Mouse (Mus musculus): ENCODE data around the gene Mapk1. TPM values are rescaled to one million over a fixed set of nuclear protein-coding genes. Genes with fewer than 3 reads are reported as not detected.
"Not testable (repeated sequence)": the region's sequence is repeated elsewhere in the genome, so short reads cannot be mapped to it uniquely, and the experiment has no call there.

Mapk1 gene
- polyA plus RNA-seq, 1 experiment, result 166 TPM

DNA sequence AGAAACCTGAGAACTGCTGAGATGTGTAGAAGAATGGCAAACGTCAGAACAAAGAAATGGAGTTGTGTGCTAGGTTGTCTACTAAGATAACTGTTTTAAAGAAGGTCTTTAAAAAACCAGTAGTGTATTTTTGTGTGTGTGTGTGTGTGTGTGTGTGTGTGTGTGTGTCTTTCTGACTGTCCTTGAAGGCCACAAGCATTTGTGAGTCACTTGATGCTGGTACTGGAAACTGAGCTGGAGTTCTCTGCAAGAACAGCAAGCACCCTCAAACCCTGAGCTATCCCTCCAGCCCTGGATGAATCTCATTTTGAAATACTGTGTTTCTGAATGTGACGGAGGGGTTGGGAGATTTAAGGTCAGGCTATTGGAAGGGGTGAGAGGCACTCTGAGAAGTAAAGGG is 4.1 kb downstream of the Mapk1 start:
- TF ChIP-seq CTCF (IDR thresholded peaks at IDR 0.05; ENCODE audit: borderline replicate concordance, extremely low read depth, insufficient read depth, insufficient read length), result no peak
- no peak for TF ChIP-seq POLR2A (IDR thresholded peaks at IDR 0.05; ENCODE audit: borderline replicate concordance, extremely low read depth, insufficient read depth, insufficient read length, poor library complexity, severe bottlenecking)
- no peak for DNase-seq (ENCODE audit: low read depth)

DNA sequence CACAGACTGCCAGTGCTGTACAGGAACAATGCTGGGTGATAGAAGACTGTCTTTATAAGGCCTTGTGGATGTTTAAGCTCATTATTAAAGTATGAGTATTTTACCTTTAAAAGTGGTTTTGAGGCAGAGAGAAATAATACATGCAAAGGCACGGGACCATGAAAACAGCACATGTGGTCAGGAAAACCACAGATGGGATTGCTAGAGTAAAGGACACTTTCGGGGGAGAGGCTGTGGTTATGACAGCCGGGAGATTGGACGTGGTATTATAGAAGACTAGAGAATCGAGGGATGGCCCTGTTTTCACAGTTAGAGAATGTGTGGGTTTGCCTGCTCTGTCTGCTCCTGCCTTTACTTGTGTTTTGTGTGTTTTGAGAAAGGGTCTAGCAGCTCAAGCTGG is 5.7 kb downstream of the Mapk1 start:
- no peak for DNase-seq (ENCODE audit: low read depth)
- TF ChIP-seq POLR2A (IDR thresholded peaks at IDR 0.05; ENCODE audit: borderline replicate concordance, extremely low read depth, insufficient read depth, insufficient read length, poor library complexity, severe bottlenecking) (no peak), CTCF (IDR thresholded peaks at IDR 0.05; ENCODE audit: borderline replicate concordance, extremely low read depth, insufficient read depth, insufficient read length) (no peak)

DNA sequence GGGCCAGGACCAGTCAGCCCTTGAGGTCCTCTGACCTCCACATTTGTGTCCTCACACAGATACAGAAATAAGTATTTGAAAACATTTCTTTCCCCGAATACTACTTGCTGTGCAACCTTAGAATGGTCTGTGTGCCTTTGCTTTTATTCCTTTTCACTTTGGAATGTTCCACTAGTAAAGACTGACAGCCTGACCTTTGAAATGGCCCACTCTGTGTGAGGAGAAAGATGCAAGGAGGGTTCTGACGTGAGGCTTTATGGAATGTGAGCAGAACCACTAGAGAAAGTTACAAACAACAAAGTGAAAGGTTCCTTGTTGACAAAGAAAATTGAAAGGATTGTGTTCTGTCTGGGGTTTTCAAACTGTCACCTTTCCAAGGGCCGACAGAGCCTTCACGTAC is 6.8 kb downstream of the Mapk1 start:
- DNase-seq (ENCODE audit: low read depth), result no peak
- no peak for TF ChIP-seq POLR2A (IDR thresholded peaks at IDR 0.05; ENCODE audit: borderline replicate concordance, extremely low read depth, insufficient read depth, insufficient read length, poor library complexity, severe bottlenecking)
- TF ChIP-seq CTCF (IDR thresholded peaks at IDR 0.05; ENCODE audit: borderline replicate concordance, extremely low read depth, insufficient read depth, insufficient read length), result no peak

DNA sequence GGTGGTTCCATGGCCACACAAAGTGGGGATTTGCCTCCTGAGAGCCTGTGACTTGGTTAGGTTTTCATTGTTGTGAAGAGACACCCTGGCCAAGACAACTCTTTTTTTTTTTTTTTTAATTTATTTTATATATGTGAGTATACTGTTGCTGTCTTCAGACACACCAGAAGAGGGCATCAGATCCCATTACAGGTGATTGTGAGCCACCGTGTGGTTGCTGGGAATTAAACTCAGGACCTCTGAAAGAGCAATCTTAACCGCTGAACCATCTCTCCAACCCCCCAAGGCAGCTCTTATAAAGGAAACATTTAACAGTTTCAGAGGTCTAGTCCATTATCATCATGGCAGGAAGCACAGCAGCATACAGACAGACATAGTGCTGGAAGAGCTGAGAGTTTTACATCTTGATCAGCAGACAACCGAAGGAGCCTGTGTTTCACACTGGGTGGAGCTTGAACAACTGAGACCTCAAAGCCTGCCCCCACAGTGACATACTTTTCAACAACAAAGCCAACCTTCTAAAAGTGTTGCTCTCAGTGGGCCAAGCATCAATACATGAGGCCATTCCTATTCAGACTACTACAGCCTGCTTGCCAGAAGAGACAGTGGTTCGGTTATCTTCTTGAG is 11.4 kb downstream of the Mapk1 start:
- TF ChIP-seq POLR2A (IDR thresholded peaks at IDR 0.05; ENCODE audit: borderline replicate concordance, extremely low read depth, insufficient read depth, insufficient read length, poor library complexity, severe bottlenecking), result no peak
- no peak for DNase-seq (ENCODE audit: low read depth)

DNA sequence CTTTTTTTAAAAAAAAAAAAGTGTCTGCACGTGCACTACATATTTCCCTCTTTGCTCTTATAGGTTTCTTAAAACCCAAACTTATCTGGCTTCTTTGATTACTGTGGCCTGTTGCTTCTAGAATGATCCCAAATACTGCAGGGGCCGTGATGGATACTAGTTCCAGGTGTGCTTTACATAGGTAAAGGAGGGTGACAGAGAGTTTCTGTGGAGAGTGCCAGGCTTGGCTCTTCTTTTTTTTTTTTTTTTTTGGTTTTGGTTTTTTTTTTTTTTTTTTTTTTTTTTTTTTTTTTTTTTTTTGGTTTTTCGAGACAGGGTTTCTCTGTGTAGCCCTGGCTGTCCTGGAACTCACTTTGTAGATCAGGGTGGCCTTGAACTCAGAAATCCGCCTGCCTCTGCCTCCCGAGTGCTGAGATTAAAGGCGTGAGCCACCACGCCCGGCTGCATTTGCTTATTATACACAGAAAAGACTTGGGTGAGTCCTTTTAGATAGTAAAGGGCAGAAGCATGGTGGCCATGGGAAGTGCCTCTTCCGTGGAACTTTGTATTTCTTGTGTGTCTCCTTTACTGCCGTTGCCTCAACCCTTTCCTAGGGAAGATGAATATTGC is 13.0 kb downstream of the Mapk1 start:
- DNase-seq (ENCODE audit: low read depth), result not testable (repeated sequence)

DNA sequence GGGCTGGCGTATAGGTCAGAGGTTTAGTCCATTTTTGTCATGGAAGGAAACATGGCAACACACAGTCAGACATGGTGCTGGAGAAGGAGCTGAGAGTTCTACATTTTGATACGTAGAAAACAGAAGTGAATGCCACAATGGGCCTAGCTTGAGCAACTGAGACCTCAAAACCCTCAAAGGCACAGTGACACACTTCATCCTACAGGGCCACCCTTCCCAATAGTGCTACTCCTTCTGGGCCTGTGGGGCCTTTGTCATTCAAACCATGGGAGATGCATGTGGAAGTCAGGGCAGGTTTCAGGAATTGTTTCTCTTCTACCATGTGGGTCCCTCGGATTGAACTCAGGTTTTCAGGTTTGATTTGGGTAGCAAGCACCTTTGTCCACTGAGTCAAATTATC is 17.9 kb downstream of the Mapk1 start:
- DNase-seq (ENCODE audit: low read depth), result no peak

DNA sequence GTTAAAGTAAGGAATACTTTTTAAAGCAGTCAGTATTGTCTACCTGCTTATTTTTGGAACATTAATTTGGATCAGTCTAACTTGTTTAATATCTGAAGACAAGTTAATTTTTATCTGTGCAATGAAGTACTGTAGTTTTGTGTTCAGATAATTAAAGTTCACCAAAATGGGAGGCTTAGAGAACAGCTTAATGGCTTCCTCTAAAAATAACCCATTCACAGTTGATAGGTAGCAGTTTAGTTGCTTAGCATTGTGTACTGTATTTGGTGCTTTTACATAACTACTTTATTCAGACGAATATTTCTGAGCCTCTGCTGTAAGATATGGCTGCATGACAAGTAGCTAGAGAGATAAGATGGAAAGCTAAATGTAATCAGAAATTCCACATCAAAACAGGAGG is 23.9 kb downstream of the Mapk1 start:
- no peak for DNase-seq (ENCODE audit: low read depth)
- no peak for TF ChIP-seq POLR2A (IDR thresholded peaks at IDR 0.05; ENCODE audit: borderline replicate concordance, extremely low read depth, insufficient read depth, insufficient read length, poor library complexity, severe bottlenecking)
- no peak for TF ChIP-seq CTCF (IDR thresholded peaks at IDR 0.05; ENCODE audit: borderline replicate concordance, extremely low read depth, insufficient read depth, insufficient read length)

More for the DNA sequence above, 17.9 kb downstream of the Mapk1 start:
- TF ChIP-seq CTCF (IDR thresholded peaks at IDR 0.05; ENCODE audit: borderline replicate concordance, extremely low read depth, insufficient read depth, insufficient read length), result no peak
- no peak for TF ChIP-seq POLR2A (IDR thresholded peaks at IDR 0.05; ENCODE audit: borderline replicate concordance, extremely low read depth, insufficient read depth, insufficient read length, poor library complexity, severe bottlenecking)

DNA sequence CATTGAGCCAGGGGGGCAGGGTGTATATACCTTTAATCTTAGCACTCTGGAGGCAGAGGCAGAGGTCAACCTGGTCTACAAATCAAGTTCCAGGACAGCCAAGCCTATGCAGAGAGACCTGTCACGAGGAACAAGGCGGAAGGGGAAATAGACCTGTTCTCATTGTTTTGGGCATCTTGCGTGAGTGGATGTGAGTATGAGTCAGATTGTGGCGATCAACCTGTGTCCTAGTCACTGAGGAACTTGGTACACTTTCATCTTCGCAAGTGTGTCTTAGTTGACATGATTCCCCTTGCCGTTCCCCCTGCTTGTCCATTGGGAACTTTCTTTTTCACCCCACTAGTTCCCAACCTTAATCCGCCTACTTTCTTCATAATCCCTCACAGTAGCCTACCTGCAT is 26.9 kb downstream of the Mapk1 start:
- DNase-seq (ENCODE audit: low read depth), result no peak
- TF ChIP-seq POLR2A (IDR thresholded peaks at IDR 0.05; ENCODE audit: borderline replicate concordance, extremely low read depth, insufficient read depth, insufficient read length, poor library complexity, severe bottlenecking) (no peak), CTCF (IDR thresholded peaks at IDR 0.05; ENCODE audit: borderline replicate concordance, extremely low read depth, insufficient read depth, insufficient read length) (no peak)

DNA sequence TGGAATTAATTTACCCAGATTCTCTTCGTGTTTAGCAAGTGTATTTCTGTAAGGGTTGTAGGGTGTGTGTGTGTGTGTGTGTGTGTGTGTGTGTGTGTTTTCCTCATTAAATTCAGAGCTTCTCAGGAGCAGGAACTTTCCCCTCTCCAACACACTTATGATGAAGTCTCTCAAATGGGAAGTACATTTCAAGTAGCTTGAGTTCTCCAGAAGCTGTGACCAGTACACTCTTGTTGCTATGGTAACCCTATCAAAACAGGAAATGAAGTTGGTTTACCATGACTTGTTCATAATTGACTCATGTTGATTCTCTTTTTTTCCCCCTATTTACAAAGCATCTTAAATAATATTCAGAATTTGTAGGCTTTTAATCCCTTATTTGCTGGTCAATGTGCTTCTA is 29.4 kb downstream of the Mapk1 start:
- TF ChIP-seq POLR2A (IDR thresholded peaks at IDR 0.05; ENCODE audit: borderline replicate concordance, extremely low read depth, insufficient read depth, insufficient read length, poor library complexity, severe bottlenecking) (no peak), CTCF (IDR thresholded peaks at IDR 0.05; ENCODE audit: borderline replicate concordance, extremely low read depth, insufficient read depth, insufficient read length) (no peak)
- DNase-seq (ENCODE audit: low read depth), result no peak

DNA sequence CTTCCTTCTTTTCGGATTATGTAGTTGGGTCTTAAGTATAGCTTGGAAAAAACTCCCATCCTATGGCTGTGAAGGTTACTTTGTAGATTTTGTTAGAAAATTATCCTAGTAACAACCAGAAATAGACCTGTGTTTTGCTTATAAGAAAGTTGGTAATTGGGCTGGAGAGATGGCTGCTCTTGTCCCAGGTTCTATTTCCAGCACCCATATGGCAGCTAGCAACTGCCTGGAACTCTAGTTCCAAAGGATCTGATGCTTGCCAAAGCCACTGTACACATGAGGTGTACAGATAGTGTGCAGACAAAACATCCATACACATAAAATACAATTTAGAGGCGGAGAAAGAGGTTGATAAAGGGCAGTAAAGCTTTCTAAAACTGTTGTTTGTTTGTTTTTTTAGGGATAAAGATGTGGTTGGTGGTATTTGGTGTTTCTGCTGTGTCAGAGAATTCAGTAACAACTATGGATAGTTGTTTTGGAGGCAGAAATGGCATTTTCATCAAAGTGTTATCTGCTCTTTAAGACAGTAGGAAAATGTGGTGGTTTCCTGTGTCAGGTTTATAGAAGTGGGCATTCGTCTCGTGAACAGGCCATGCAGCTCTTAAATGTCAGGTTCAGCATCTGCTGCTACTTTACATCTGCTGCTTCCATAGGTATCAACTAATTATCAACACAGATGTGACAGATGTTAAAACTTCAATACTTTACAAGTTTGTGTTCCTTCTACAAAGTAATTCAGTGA is 32.1 kb downstream of the Mapk1 start:
- DNase-seq (ENCODE audit: low read depth), result no peak
- TF ChIP-seq POLR2A (IDR thresholded peaks at IDR 0.05; ENCODE audit: borderline replicate concordance, extremely low read depth, insufficient read depth, insufficient read length, poor library complexity, severe bottlenecking) (no peak), CTCF (IDR thresholded peaks at IDR 0.05; ENCODE audit: borderline replicate concordance, extremely low read depth, insufficient read depth, insufficient read length) (no peak)

DNA sequence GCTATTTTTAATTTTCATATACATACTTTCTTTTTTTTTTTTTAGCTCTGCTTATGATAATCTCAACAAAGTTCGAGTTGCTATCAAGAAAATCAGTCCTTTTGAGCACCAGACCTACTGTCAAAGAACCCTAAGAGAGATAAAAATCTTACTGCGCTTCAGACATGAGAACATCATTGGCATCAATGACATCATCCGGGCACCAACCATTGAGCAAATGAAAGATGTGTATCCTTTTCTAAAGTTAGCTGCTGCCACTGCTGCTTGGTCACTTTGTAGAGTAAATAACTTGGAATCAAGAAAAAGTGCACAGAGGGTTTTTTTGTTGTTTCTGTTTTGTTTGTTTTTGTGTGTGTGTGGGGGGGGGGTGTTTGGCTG is 32.7 kb downstream of the Mapk1 start:
- TF ChIP-seq POLR2A (IDR thresholded peaks at IDR 0.05; ENCODE audit: borderline replicate concordance, extremely low read depth, insufficient read depth, insufficient read length, poor library complexity, severe bottlenecking) (no peak), CTCF (IDR thresholded peaks at IDR 0.05; ENCODE audit: borderline replicate concordance, extremely low read depth, insufficient read depth, insufficient read length) (no peak)
- DNase-seq (ENCODE audit: low read depth), result no peak

DNA sequence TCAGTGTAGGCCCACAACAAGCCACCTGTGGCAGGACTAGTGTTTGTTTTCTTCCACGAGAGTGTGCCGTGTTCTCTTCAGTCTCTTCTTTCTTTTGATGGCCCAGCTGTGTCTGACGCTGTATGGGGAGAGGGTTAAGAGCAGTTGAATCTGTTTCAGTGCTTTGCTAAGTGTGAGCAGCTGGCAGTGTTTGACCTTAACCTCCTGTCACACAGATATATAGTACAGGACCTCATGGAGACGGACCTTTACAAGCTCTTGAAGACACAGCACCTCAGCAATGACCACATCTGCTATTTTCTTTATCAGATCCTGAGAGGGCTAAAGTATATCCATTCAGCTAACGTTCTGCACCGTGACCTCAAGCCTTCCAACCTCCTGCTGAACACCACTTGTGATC is 34.9 kb downstream of the Mapk1 start:
- TF ChIP-seq CTCF (IDR thresholded peaks at IDR 0.05; ENCODE audit: borderline replicate concordance, extremely low read depth, insufficient read depth, insufficient read length) (no peak), POLR2A (IDR thresholded peaks at IDR 0.05; ENCODE audit: borderline replicate concordance, extremely low read depth, insufficient read depth, insufficient read length, poor library complexity, severe bottlenecking) (no peak)
- DNase-seq (ENCODE audit: low read depth), result no peak
